Mouse (Mus musculus) frontal cortex, postnatal 10 days (tissue): ENCODE results near the gene Prdx6.
A peak's percentile ranks its signal among the peaks of the same experiment; 100 is the strongest.
"Not testable (repeated sequence)": the region's sequence is repeated elsewhere in the genome, so short reads cannot be mapped to it uniquely, and the experiment has no call there.

Experiments
- DNase-seq, 2 experiments: peaks; one replicate each; pipeline ENCODE4 v3.0.0; 2022; ENCODE audit warnings: low spot score in 2 of 2, mixed read lengths in 1 of 2

Prdx6 gene

GRCm38 (mm10) chr1:161251417-161252265, 622 bp upstream of the Prdx6 start:
- no peak for DNase-seq

GRCm38 (mm10) chr1:161250031-161250603, 902 bp downstream of the Prdx6 start:
- DNase-seq, result peak in 1 of 2 experiments; percentile 35

GRCm38 (mm10) chr1:161249442-161249841, 1.6 kb downstream of the Prdx6 start:
- DNase-seq, result no peak

- DNase-seq, result no peak
Measured at GRCm38 (mm10) chr1:161248685-161249084, 2.3 kb downstream of the Prdx6 start.

- no peak for DNase-seq
Measured at GRCm38 (mm10) chr1:161247643-161248580, 3.1 kb downstream of the Prdx6 start.

- no peak for DNase-seq
Measured at GRCm38 (mm10) chr1:161247176-161247575, 3.8 kb downstream of the Prdx6 start.

GRCm38 (mm10) chr1:161237750-161238149, 13.3 kb downstream of the Prdx6 start:
- DNase-seq, result no peak

- DNase-seq, result no peak
Measured at GRCm38 (mm10) chr1:161237339-161237738, 13.7 kb downstream of the Prdx6 start.

GRCm38 (mm10) chr1:161233226-161233839, 17.7 kb downstream of the Prdx6 start:
- DNase-seq, result no peak

- DNase-seq, result no peak
Measured at GRCm38 (mm10) chr1:161232181-161232580, 18.8 kb downstream of the Prdx6 start.

GRCm38 (mm10) chr1:161224837-161225236, 26.2 kb downstream of the Prdx6 start:
- DNase-seq, result peak; percentile 18 to 56

GRCm38 (mm10) chr1:161219816-161220215, 31.2 kb downstream of the Prdx6 start:
- no peak for DNase-seq

- DNase-seq, result no peak
Measured at GRCm38 (mm10) chr1:161214465-161214864, 36.6 kb downstream of the Prdx6 start.

GRCm38 (mm10) chr1:161199856-161200255, 51.2 kb downstream of the Prdx6 start:
- no peak for DNase-seq

- DNase-seq, result not testable (repeated sequence)
Measured at GRCm38 (mm10) chr1:161196364-161196763, 54.7 kb downstream of the Prdx6 start.

GRCm38 (mm10) chr1:161195541-161196351, 55.3 kb downstream of the Prdx6 start:
- DNase-seq, result peak; percentile 73 to 79

GRCm38 (mm10) chr1:161190253-161190910, 60.6 kb downstream of the Prdx6 start:
- no peak for DNase-seq
